Mouse (Mus musculus) myocyte (in vitro differentiated cells): Measurements from ENCODE around the gene Usp7.

Experiments used
- MYOD1 ChIP-seq, 3 experiments: IDR thresholded peaks; one replicate each; pipeline ENCODE4 v1.6.1; 2011; ENCODE audit warnings: control low read depth in 2 of 3, low read depth in 2 of 3, mild to moderate bottlenecking in 2 of 3, moderate library complexity in 1 of 3; ENCODE audit not compliant: insufficient read length in 2 of 3, control insufficient read depth in 1 of 3
- POLR2A ChIP-seq: IDR thresholded peaks from one replicate; pipeline ENCODE4 v1.6.1; 2011; ENCODE audit warnings: low read depth, mild to moderate bottlenecking, control low read depth, moderate library complexity; ENCODE audit not compliant: insufficient read length

DNA sequence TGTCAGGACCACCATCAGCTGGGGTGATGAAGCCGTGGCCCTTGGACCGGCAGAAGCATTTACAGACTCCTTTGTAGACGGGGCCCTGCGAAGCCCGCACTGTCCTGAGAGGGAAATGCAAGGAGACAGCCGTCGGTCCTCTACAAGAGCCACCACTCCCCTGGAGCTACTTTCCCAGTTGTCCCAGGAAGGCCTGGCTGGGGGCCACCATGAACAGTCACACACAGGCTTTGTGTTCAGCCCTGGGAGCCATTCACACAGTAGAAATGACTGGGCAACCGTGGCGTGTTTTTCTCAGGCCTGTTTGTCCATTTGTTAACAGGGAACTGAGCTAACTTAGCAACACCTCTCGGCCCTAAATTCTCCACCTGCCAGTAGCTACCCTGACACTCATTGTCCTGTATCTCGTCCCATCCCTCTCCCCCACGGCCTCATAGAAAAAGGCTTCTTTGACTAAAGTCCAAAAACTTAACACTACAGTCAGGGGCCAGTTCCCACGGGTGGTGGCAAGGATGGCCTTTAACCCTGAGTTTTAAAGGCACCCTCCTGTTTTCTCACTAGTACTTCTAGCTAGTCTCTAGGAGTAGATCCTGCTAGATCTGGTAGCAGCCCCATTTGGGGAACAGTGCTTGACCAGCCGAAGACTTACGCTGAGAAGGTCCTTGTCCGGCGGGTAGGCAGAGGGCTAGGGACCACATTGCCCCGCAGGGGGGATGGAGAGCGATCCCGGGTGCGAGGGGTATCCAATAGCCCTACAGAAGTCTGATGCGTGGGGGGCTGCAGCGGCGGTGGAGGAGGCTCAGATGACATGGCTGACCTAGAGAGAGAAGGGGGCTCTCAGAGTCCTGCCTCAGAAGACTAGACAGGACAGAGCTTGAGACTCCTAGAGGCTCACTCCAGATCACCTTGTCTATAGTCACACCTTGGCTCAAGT is 128.2 kb downstream of the Usp7 start:
- TF ChIP-seq POLR2A (no peak), MYOD1 (IDR thresholded peaks at IDR 0.05; ENCODE audit: control insufficient read depth in 1 of 3, insufficient read length in 2 of 3, low read depth in 2 of 3) (no peak)
